Mouse (Mus musculus) myocyte (in vitro differentiated cells): ENCODE measurements at regions not wholly inside any gene's neighbourhood (a gene's known extent, or its start where the extent isn't known, plus 50 kb on each side); places are given as distances from the start of the nearest gene placed in this dataset.

ENCODE experiments used
- E2F4 ChIP-seq: IDR thresholded peaks from one replicate; pipeline ENCODE4 v1.6.1; 2011; ENCODE audit warnings: mild to moderate bottlenecking, control low read depth, moderate library complexity; ENCODE audit not compliant: insufficient read depth
- POLR2A ChIP-seq: IDR thresholded peaks from one replicate; pipeline ENCODE4 v1.6.1; 2011; ENCODE audit warnings: low read depth, mild to moderate bottlenecking, control low read depth, moderate library complexity; ENCODE audit not compliant: insufficient read length
- USF1 ChIP-seq: IDR thresholded peaks from one replicate; pipeline ENCODE4 v1.6.1; 2011; ENCODE audit warnings: low read depth, mild to moderate bottlenecking, control low read depth, moderate library complexity

- TF ChIP-seq POLR2A = no peak
- no peak for TF ChIP-seq USF1
- TF ChIP-seq E2F4 = no peak
Measured at GRCm38 (mm10) chr13:72803374-72803773, 174.8 kb downstream of the Irx2 start.
